Mouse (Mus musculus): ENCODE results near the gene Surf4. TPM values are rescaled to one million over a fixed set of nuclear protein-coding genes. Genes with fewer than 3 reads are reported as not detected.
A peak's percentile ranks its signal among the peaks of the same experiment; 100 is the strongest.

Gene Surf4
- polyA plus RNA-seq, 1 experiment from 2014 or later = 112 TPM

DNA sequence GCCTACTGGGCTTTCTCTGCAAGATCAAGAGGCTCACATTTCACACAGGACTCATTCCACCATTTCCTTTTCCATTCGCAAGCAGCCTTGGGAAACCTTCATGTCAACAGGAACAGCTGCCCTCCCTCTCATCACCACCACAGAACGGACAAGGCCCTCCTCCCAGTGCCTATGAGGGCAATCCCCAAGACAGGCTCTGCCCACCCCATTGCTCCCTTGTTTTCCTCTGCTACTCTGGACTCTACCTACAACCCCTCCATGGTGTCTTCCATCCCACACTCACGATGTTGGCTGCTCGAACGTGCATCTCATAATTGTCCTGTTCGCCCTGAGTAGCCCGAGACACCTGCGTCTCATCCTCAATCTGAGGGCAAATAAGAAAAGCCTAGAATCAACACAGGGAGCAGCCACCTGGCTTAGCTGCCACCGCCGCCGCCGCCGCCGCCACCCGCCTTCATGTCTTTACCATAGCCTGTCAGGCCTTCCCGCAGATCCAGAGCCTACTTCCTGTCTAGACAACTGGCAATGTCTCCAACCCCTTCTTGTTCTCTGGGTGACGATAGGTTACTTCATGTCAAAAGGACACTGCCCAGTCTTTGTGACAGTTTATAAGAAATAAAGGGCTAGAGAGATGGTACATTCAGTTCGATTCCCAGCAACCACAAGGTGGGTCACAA, 24.9 kb downstream of the Surf4 start:
- ATAC-seq = no peak
- Histone ChIP-seq H3K9me3 (ENCODE audit: control insufficient read depth, low read length) (no peaks in the 10 kb centered on the region), H3K27me3 (replicated peaks; ENCODE audit: control insufficient read depth, insufficient read depth, low read length) (no peaks in the 10 kb centered on the region), H3K27ac (ENCODE audit: low read length) (no peak overlapping the region), H3K4me2 (ENCODE audit: low read length) (peak overlapping the region; percentile 71), H3K4me3 (replicated peaks; ENCODE audit: low read length) (peak overlapping the region; percentile 84), H3K9ac (replicated peaks; ENCODE audit: low read depth, low read length) (peak overlapping the region; percentile 17), H3K4me1 (replicated peaks; ENCODE audit: control insufficient read depth, insufficient read depth, low read length) (peaks cover 31% of the 10 kb centered on the region), H3K36me3 (ENCODE audit: control insufficient read depth, insufficient read depth) (peaks cover 38% of the 10 kb centered on the region)
- 90% methylated on average over 18 of the region's 18 CpGs for WGBS

DNA sequence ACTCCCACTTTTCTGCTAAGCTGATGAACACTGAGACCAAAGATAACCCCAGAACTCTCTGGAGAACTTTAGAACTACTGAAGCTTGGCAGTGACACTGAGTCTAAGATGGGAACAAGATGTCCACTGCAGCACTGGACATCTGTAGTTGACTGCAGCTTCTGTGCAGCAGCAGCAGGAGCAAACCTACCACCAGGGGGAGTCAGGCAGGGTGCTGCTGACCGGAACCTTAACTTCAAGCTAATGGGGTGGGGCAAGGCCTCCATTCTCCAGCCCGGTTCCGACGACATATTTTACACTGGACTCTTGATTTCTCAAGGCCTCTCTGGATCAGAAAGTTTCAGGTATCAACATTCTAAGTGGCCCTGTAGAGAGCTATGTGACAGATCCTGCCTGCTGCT, 26.6 kb downstream of the Surf4 start:
- H3K27me3 ChIP-seq (replicated peaks; ENCODE audit: control insufficient read depth, insufficient read depth, low read length) = no peaks in the 10 kb centered on the region
- H3K4me3 ChIP-seq (replicated peaks; ENCODE audit: low read length) = no peak overlapping the region
- H3K9ac ChIP-seq (replicated peaks; ENCODE audit: low read depth, low read length) = no peak overlapping the region
- H3K4me1 ChIP-seq (replicated peaks; ENCODE audit: control insufficient read depth, insufficient read depth, low read length) = peaks cover 34% of the 10 kb centered on the region
- H3K36me3 ChIP-seq (ENCODE audit: control insufficient read depth, insufficient read depth) = peaks cover 20% of the 10 kb centered on the region
- ATAC-seq = no peak
- H3K27ac ChIP-seq (ENCODE audit: low read length) = no peak overlapping the region
- H3K9me3 ChIP-seq (ENCODE audit: control insufficient read depth, low read length) = no peaks in the 10 kb centered on the region
- 51% methylated on average over 4 of the region's 4 CpGs for WGBS
- H3K4me2 ChIP-seq (ENCODE audit: low read length) = no peak overlapping the region

DNA sequence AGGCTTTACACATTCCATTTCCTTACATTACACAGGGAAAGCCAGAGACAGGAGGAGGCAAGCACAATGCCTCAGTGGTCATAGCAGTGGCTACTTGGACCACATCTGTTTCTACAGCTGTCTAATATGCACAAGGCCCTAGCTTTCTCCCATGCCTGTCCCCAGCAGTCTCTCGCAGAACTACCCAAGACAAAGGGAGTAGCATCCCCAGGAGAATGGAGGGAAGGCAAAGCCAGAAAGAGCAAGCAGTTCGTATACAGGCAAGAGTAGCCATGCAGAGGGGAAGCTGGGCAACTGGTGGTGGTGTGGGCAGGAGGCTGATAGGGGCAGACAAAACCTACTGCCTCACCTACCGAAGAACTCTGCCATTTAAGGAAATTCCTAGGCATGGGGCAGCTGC, 27.3 kb downstream of the Surf4 start:
- Histone ChIP-seq H3K27ac (ENCODE audit: low read length) (no peak overlapping the region), H3K27me3 (replicated peaks; ENCODE audit: control insufficient read depth, insufficient read depth, low read length) (no peaks in the 10 kb centered on the region), H3K4me2 (ENCODE audit: low read length) (no peak overlapping the region), H3K4me3 (replicated peaks; ENCODE audit: low read length) (no peak overlapping the region), H3K36me3 (ENCODE audit: control insufficient read depth, insufficient read depth) (peaks cover 18% of the 10 kb centered on the region), H3K9me3 (ENCODE audit: control insufficient read depth, low read length) (no peaks in the 10 kb centered on the region), H3K9ac (replicated peaks; ENCODE audit: low read depth, low read length) (no peak overlapping the region), H3K4me1 (replicated peaks; ENCODE audit: control insufficient read depth, insufficient read depth, low read length) (peaks cover 34% of the 10 kb centered on the region)
- WGBS = 93% methylated on average over 3 of the region's 3 CpGs
- ATAC-seq = no peak

DNA sequence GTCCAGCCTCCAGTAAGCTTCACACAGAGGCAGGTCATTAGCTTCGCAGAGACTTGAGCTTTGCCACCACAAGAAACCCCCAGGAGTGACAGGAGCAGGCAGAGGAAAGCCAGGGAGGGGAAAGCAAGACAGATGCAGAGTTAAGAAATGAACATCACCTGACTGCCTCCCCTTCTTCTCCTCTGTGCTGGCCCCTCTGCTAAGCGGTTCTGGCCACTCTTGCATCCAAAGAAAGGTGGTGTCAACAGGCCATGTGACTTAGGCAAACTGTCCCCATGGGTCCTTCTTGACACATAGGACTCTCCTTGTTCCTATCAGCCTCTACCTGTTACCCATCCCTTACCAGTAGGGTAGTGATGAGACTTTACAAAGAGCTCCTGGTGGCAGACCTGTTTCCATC, 27.8 kb downstream of the Surf4 start:
- 89% methylated on average over 2 of the region's 2 CpGs for WGBS
- H3K4me1 ChIP-seq (replicated peaks; ENCODE audit: control insufficient read depth, insufficient read depth, low read length) = peaks cover 39% of the 10 kb centered on the region
- H3K36me3 ChIP-seq (ENCODE audit: control insufficient read depth, insufficient read depth) = peaks cover 18% of the 10 kb centered on the region

DNA sequence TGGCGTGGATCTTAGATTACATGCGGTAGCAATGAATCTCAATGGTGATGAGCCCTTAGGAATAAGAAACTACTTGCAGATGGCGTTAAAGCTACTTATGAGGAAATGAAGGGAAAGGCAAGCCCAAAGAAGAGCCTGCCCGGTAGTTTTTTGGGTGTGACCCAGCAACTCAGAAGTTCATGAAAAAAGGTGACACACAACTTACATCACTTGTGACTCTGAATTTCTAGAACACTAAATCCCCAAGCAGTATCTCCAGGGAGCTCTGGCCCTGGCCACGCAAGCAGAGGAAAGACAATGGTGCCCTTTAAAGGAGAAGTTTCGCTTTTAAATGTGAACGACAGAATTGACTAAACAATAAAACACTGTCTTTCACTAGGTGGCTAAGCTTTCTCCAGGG, 30.4 kb downstream of the Surf4 start:
- peak overlapping the region; percentile 70 for H3K9ac ChIP-seq (replicated peaks; ENCODE audit: low read depth, low read length)
- H3K27me3 ChIP-seq (replicated peaks; ENCODE audit: control insufficient read depth, insufficient read depth, low read length) = no peaks in the 10 kb centered on the region
- no peaks in the 10 kb centered on the region for H3K9me3 ChIP-seq (ENCODE audit: control insufficient read depth, low read length)
- peaks cover 25% of the 10 kb centered on the region for H3K36me3 ChIP-seq (ENCODE audit: control insufficient read depth, insufficient read depth)
- ATAC-seq = no peak
- H3K4me3 ChIP-seq (replicated peaks; ENCODE audit: low read length) = peak overlapping the region; percentile 84
- peak overlapping the region; percentile 84 for H3K4me2 ChIP-seq (ENCODE audit: low read length)
- H3K4me1 ChIP-seq (replicated peaks; ENCODE audit: control insufficient read depth, insufficient read depth, low read length) = peaks cover 24% of the 10 kb centered on the region
- WGBS = 9% methylated on average over 7 of the region's 7 CpGs
- peak overlapping the region; percentile 89 for H3K27ac ChIP-seq (ENCODE audit: low read length)

More for the DNA sequence above, 27.8 kb downstream of the Surf4 start:
- Histone ChIP-seq H3K9me3 (ENCODE audit: control insufficient read depth, low read length) (no peaks in the 10 kb centered on the region), H3K4me3 (replicated peaks; ENCODE audit: low read length) (no peak overlapping the region), H3K4me2 (ENCODE audit: low read length) (no peak overlapping the region), H3K9ac (replicated peaks; ENCODE audit: low read depth, low read length) (no peak overlapping the region), H3K27ac (ENCODE audit: low read length) (no peak overlapping the region), H3K27me3 (replicated peaks; ENCODE audit: control insufficient read depth, insufficient read depth, low read length) (no peaks in the 10 kb centered on the region)
- ATAC-seq = no peak

DNA sequence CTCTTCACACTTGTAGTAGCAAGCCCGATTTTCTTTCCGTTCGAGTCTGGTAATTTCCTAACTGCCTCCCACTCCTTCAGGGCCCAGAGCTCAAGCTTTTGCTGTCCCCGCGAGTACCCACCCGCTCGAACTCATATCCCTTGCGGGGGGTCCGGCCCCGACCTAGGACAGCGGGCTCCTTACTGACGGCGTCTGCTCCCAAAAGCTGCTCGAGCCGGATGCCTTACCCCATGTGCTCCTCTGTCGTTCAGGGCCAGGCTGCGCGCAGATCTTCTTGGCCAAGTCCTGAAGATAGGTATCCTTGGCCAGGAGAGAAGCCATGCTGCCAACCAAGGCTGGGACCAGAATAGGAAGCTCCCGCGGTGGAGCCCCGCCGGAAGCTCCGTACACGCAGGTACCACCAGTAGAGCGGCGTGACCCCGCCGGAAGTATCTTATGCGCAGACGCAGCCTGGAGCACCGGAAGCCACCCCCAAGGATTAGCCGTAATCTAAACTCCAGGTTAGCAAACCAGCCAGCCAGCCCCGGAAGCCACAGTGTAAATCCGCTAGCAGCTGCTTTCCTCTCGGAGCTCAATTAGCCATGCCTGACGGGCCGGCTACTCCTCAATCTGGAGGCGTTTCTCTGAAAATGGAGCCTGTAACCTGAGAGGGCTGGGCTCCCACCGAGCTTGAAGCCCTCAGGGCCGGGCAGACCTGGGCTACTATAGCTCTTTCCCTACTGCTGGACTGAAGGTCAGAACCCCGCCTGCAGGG, 31.1 kb downstream of the Surf4 start, which contains the start of gene Surf6:
TSS of gene Surf6 (minus strand) at position 413 of the 754 bp plus-strand sequence.
- H3K36me3 ChIP-seq (ENCODE audit: control insufficient read depth, insufficient read depth) = peaks cover 26% of the 10 kb centered on the region
- H3K27ac ChIP-seq (ENCODE audit: low read length) = peak within 1 kb of the TSS; percentile 89
- peak within 1 kb of the TSS; percentile 84 for H3K4me2 ChIP-seq (ENCODE audit: low read length)
- WGBS = under 1% methylated on average over 41 of the region's 41 CpGs
- peaks cover 23% of the 10 kb centered on the region for H3K4me1 ChIP-seq (replicated peaks; ENCODE audit: control insufficient read depth, insufficient read depth, low read length)
- no peaks in the 10 kb centered on the region for H3K9me3 ChIP-seq (ENCODE audit: control insufficient read depth, low read length)
- H3K27me3 ChIP-seq (replicated peaks; ENCODE audit: control insufficient read depth, insufficient read depth, low read length) = no peaks in the 10 kb centered on the region
- H3K9ac ChIP-seq (replicated peaks; ENCODE audit: low read depth, low read length) = peak within 1 kb of the TSS; percentile 70
- peak within 1 kb of the TSS; percentile 84 for H3K4me3 ChIP-seq (replicated peaks; ENCODE audit: low read length)
- peak; percentile 98 for ATAC-seq

DNA sequence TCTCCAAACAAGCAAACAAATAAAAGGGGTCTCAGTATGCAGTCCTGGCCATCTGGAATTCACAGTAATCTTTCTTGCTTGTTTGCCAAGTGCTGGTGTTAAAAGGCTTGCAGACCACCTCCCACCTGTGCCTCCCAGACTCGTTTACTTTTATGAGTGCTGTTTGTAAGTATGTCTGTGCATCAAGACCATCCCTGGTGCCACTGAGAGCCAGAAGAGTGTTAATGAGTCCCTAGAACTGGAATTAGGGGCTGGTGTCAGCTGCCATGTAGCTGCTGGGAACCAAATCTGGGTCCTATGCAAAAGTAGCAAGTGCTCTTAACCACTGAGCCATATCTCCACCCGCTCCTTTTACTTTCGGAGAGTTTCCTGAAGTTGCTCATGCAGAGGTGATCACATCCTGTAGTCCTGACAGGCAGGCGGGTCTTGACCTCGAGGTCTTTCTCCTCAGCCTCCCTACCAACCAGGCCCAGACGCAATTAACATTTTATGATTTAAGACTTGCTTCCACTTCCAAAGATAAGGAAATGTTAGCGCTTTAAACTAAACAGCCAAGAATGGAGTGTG, 31.8 kb downstream of the Surf4 start:
- Histone ChIP-seq H3K27ac (ENCODE audit: low read length) (no peak overlapping the region), H3K36me3 (ENCODE audit: control insufficient read depth, insufficient read depth) (peaks cover 25% of the 10 kb centered on the region)
- WGBS = 11% methylated on average over 7 of the region's 7 CpGs

DNA sequence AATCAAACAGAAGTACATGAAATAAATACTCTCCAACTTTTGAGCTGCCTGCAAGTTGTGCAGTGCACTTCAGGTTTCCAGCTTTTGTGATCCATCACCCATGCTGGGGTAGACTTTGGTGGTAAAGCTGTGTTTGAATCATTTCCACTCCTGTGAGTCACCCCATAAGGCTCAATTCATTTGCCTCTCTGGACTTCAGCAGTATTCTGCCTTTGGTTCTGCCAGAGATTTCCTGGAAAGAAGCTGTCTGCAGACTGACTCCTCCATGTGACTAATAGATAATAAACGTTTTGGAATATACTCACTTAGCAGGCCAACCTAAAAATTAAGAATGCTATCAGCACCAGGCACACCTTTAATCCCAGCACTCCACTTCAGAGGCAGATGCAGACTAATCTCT, 33.0 kb downstream of the Surf4 start:
- H3K27me3 ChIP-seq (replicated peaks; ENCODE audit: control insufficient read depth, insufficient read depth, low read length) = no peaks in the 10 kb centered on the region
- 85% methylated on average over 1 of the region's 1 CpGs for WGBS
- peaks cover 23% of the 10 kb centered on the region for H3K4me1 ChIP-seq (replicated peaks; ENCODE audit: control insufficient read depth, insufficient read depth, low read length)
- peaks cover 17% of the 10 kb centered on the region for H3K36me3 ChIP-seq (ENCODE audit: control insufficient read depth, insufficient read depth)
- no peaks in the 10 kb centered on the region for H3K9me3 ChIP-seq (ENCODE audit: control insufficient read depth, low read length)
- H3K4me3 ChIP-seq (replicated peaks; ENCODE audit: low read length) = no peak overlapping the region
- no peak overlapping the region for H3K9ac ChIP-seq (replicated peaks; ENCODE audit: low read depth, low read length)
- no peak for ATAC-seq
- no peak overlapping the region for H3K4me2 ChIP-seq (ENCODE audit: low read length)
- no peak overlapping the region for H3K27ac ChIP-seq (ENCODE audit: low read length)

More for the DNA sequence above, 31.8 kb downstream of the Surf4 start:
- H3K9me3 ChIP-seq (ENCODE audit: control insufficient read depth, low read length) = no peaks in the 10 kb centered on the region
- no peaks in the 10 kb centered on the region for H3K27me3 ChIP-seq (replicated peaks; ENCODE audit: control insufficient read depth, insufficient read depth, low read length)
- no peak for ATAC-seq
- peak overlapping the region; percentile 84 for H3K4me3 ChIP-seq (replicated peaks; ENCODE audit: low read length)
- H3K9ac ChIP-seq (replicated peaks; ENCODE audit: low read depth, low read length) = peak overlapping the region; percentile 70
- peak overlapping the region; percentile 84 for H3K4me2 ChIP-seq (ENCODE audit: low read length)
- H3K4me1 ChIP-seq (replicated peaks; ENCODE audit: control insufficient read depth, insufficient read depth, low read length) = peaks cover 23% of the 10 kb centered on the region

DNA sequence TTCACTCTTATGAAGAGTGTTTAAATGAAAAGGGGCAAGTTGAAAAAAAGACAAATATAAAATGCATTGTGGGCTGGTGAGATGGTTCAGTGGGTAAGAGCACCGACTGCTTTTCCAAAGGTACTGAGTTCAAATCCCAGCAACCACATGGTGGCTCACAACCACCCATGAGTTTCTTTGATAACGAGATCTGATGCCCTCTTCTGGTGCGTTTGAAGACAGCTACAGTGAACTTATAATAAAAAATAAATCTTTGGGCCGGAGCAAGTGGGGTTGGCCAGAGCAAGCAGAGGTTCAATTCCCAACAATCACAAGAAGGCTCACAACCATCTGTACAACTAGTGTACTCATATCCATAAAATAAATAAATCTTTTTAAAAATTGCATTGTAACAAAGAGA, 37.8 kb downstream of the Surf4 start:
- WGBS = 94% methylated on average over 4 of the region's 4 CpGs
- Histone ChIP-seq H3K9me3 (ENCODE audit: control insufficient read depth, low read length) (no peaks in the 10 kb centered on the region), H3K27me3 (replicated peaks; ENCODE audit: control insufficient read depth, insufficient read depth, low read length) (no peaks in the 10 kb centered on the region), H3K4me2 (ENCODE audit: low read length) (no peak overlapping the region), H3K36me3 (ENCODE audit: control insufficient read depth, insufficient read depth) (peaks cover 35% of the 10 kb centered on the region), H3K4me3 (replicated peaks; ENCODE audit: low read length) (no peak overlapping the region), H3K4me1 (replicated peaks; ENCODE audit: control insufficient read depth, insufficient read depth, low read length) (no peaks in the 10 kb centered on the region; the same call in 1 of the 2 replicates), H3K9ac (replicated peaks; ENCODE audit: low read depth, low read length) (no peak overlapping the region), H3K27ac (ENCODE audit: low read length) (no peak overlapping the region)
- no peak for ATAC-seq
